Mouse (Mus musculus) lung, adult 2 months (tissue): ENCODE results near the gene Rgs16. TPM values are rescaled to one million over a fixed set of nuclear protein-coding genes. Genes with fewer than 3 reads are reported as not detected.

Source experiments
- DNase-seq: peaks from one replicate; pipeline ENCODE4 v3.0.0; 2022
- H3K4me1 ChIP-seq: fragments of 200-500 bp; 2 replicates; pipeline ENCODE4 v1.6.1; 2011; ENCODE audit warnings: low read length; ENCODE audit not compliant: control insufficient read depth, insufficient read depth
- H3K4me3 ChIP-seq: fragments of 200-500 bp; replicated peaks from 2 replicates; pipeline ENCODE3; 2011; ENCODE audit warnings: low read depth, mild to moderate bottlenecking, control low read depth, low read length; ENCODE audit errors: extremely low read depth
- CTCF ChIP-seq: fragments of 200-500 bp; IDR thresholded peaks from 2 replicates; pipeline ENCODE4 v1.5.1; 2011; ENCODE audit warnings: mild to moderate bottlenecking, low read length, control low read depth; ENCODE audit not compliant: insufficient read depth
- POLR2A ChIP-seq: fragments of 200-500 bp; IDR thresholded peaks from 2 replicates; pipeline ENCODE4 v1.6.1; 2011; ENCODE audit warnings: low read depth, mild to moderate bottlenecking, control low read depth, low read length, borderline replicate concordance; ENCODE audit errors: extremely low read depth
- WGBS: fragments of 180-500 bp; shearing (Covaris S2); methylation state at CpG from one replicate; pipeline ENCODE4 v1.1.7; 2018; 5-methylcytosine and 5-hydroxymethylcytosine counted together
- polyA plus RNA-seq: library from polyadenylated mRNA; depleted of rRNA; stranded (reverse); fragments of >200 nt; gene quantifications from 2 replicates; pipeline ENCODE4 v1.2.3, GENCODE M21; 2012

Gene Rgs16
- polyA plus RNA-seq, 1 experiment, result 0.71 TPM

GRCm38 (mm10) chr1:153701461-153701860 lies 38.7 kb upstream of the Rgs16 start:
- Histone ChIP-seq H3K4me1 (no peaks in the 10 kb centered on the region), H3K4me3 (no peak overlapping the region)
- WGBS, result 72% methylated on average over 1 of the region's 1 CpGs
- no peak for TF ChIP-seq POLR2A
- no peak for TF ChIP-seq CTCF
- DNase-seq, result no peak

- WGBS, result 81% methylated on average over 8 of the region's 8 CpGs
- Histone ChIP-seq H3K4me3 (no peak overlapping the region), H3K4me1 (no peaks in the 10 kb centered on the region)
- no peak for DNase-seq
- TF ChIP-seq CTCF (no peak), POLR2A (no peak)
Measured at GRCm38 (mm10) chr1:153702166-153702852, 37.8 kb upstream of the Rgs16 start.

GRCm38 (mm10) chr1:153702853-153703410 lies 37.2 kb upstream of the Rgs16 start:
- no peak for TF ChIP-seq POLR2A
- TF ChIP-seq CTCF, result no peak
- no peak for DNase-seq
- 66% methylated on average over 8 of the region's 8 CpGs for WGBS
- Histone ChIP-seq H3K4me3 (no peak overlapping the region), H3K4me1 (no peaks in the 10 kb centered on the region)

- WGBS, result 24% methylated on average over 12 of the region's 12 CpGs
- no peak for DNase-seq
- no peak for TF ChIP-seq CTCF
- no peak for TF ChIP-seq POLR2A
- Histone ChIP-seq H3K4me1 (no peaks in the 10 kb centered on the region), H3K4me3 (no peak overlapping the region)
Measured at GRCm38 (mm10) chr1:153703445-153703991, 36.6 kb upstream of the Rgs16 start.

- Histone ChIP-seq H3K4me1 (no peaks in the 10 kb centered on the region), H3K4me3 (no peak overlapping the region)
- 43% methylated on average over 7 of the region's 7 CpGs for WGBS
- no peak for DNase-seq
- TF ChIP-seq POLR2A, result no peak
- TF ChIP-seq CTCF, result no peak
Measured at GRCm38 (mm10) chr1:153704174-153704573, 36.0 kb upstream of the Rgs16 start.

- DNase-seq, result no peak
- WGBS, result 62% methylated on average over 3 of the region's 3 CpGs
- Histone ChIP-seq H3K4me3 (no peak overlapping the region), H3K4me1 (no peaks in the 10 kb centered on the region)
- TF ChIP-seq POLR2A (no peak), CTCF (no peak)
Measured at GRCm38 (mm10) chr1:153704996-153705395, 35.2 kb upstream of the Rgs16 start.

- Histone ChIP-seq H3K4me3 (no peak overlapping the region), H3K4me1 (no peaks in the 10 kb centered on the region)
- TF ChIP-seq CTCF (no peak), POLR2A (no peak)
- 90% methylated on average over 5 of the region's 5 CpGs for WGBS
- DNase-seq, result no peak
Measured at GRCm38 (mm10) chr1:153708626-153709025, 31.5 kb upstream of the Rgs16 start.

GRCm38 (mm10) chr1:153709451-153709850 lies 30.7 kb upstream of the Rgs16 start:
- Histone ChIP-seq H3K4me1 (no peaks in the 10 kb centered on the region), H3K4me3 (no peak overlapping the region)
- WGBS, result 40% methylated on average over 5 of the region's 5 CpGs
- DNase-seq, result no peak
- TF ChIP-seq CTCF, result no peak
- no peak for TF ChIP-seq POLR2A

- no peaks in the 10 kb centered on the region for H3K4me1 ChIP-seq
- no peak for DNase-seq
- H3K4me3 ChIP-seq, result no peak overlapping the region
- WGBS, result 73% methylated on average over 3 of the region's 3 CpGs
- TF ChIP-seq CTCF (no peak), POLR2A (no peak)
Measured at GRCm38 (mm10) chr1:153711544-153712262, 28.4 kb upstream of the Rgs16 start.

GRCm38 (mm10) chr1:153712633-153713032 lies 27.5 kb upstream of the Rgs16 start:
- Histone ChIP-seq H3K4me3 (no peak overlapping the region), H3K4me1 (no peaks in the 10 kb centered on the region)
- no peak for TF ChIP-seq POLR2A
- no peak for TF ChIP-seq CTCF
- 97% methylated on average over 2 of the region's 2 CpGs for WGBS
- DNase-seq, result no peak
